Mouse (Mus musculus) ES-E14 (cell line): ENCODE measurements around the gene Nhsl1. TPM values are rescaled to one million over a fixed set of nuclear protein-coding genes. Genes with fewer than 3 reads are reported as not detected.

Experiments used
- DNase-seq: peaks from one replicate; pipeline ENCODE4 v3.0.0-alpha.2; 2013; ENCODE audit warnings: low read depth, low spot score
- H3K27ac ChIP-seq: 2 replicates; pipeline ENCODE4 v1.5.1; 2012; ENCODE audit warnings: low read depth, mild to moderate bottlenecking, low read length, moderate library complexity, mixed read lengths; ENCODE audit not compliant: poor library complexity, insufficient read depth, severe bottlenecking
- H3K36me3 ChIP-seq: 2 replicates; pipeline ENCODE4 v1.6.1; 2012; ENCODE audit warnings: mild to moderate bottlenecking, low read length, moderate library complexity, mixed read lengths; ENCODE audit not compliant: control insufficient read depth, poor library complexity, insufficient read depth, severe bottlenecking
- H3K4me1 ChIP-seq, 2 experiments: fragments of 150-350 bp in 1 of 2; sonication (generic) in 1 of 2; 2 replicates each; pipeline ENCODE4 v1.6.1; 2012; ENCODE audit warnings: low read length in 2 of 2, mild to moderate bottlenecking in 1 of 2, mixed read lengths in 1 of 2; ENCODE audit not compliant: control insufficient read depth in 2 of 2, insufficient read depth in 2 of 2, poor library complexity in 1 of 2
- H3K4me3 ChIP-seq, 2 experiments: fragments of 150-350 bp in 1 of 2; sonication (generic) in 1 of 2; 2 replicates each; pipeline ENCODE4 v1.5.1; 2012; ENCODE audit warnings: low read length in 2 of 2, low read depth in 1 of 2, mild to moderate bottlenecking in 1 of 2, mixed read lengths in 1 of 2; ENCODE audit not compliant: insufficient read depth in 1 of 2, poor library complexity in 1 of 2, severe bottlenecking in 1 of 2
- H3K9ac ChIP-seq: 2 replicates; pipeline ENCODE4 v1.6.1; 2012; ENCODE audit warnings: low read depth, mild to moderate bottlenecking, low read length, mixed read lengths; ENCODE audit not compliant: poor library complexity, insufficient read depth, severe bottlenecking
- H3K9me3 ChIP-seq: fragments of 150-350 bp; sonication (generic); 2 replicates; pipeline ENCODE4 v1.6.1; 2012; ENCODE audit warnings: low read depth, mild to moderate bottlenecking, low read length; ENCODE audit not compliant: control insufficient read depth, insufficient read depth
- CHD2 ChIP-seq: IDR thresholded peaks from 2 replicates; pipeline ENCODE4 v1.6.1; 2014; ENCODE audit warnings: mild to moderate bottlenecking, low read depth, low read length, inconsistent platforms
- HCFC1 ChIP-seq: IDR thresholded peaks from 2 replicates; pipeline ENCODE4 v1.6.1; 2012; ENCODE audit warnings: low read length, inconsistent platforms, borderline replicate concordance; ENCODE audit not compliant: insufficient read depth
- MAFK ChIP-seq: IDR thresholded peaks from 2 replicates; pipeline ENCODE4 v1.6.1; 2014; ENCODE audit warnings: mild to moderate bottlenecking, low read depth, low read length, inconsistent platforms; ENCODE audit not compliant: insufficient read depth
- ZC3H11A ChIP-seq: IDR thresholded peaks from 2 replicates; pipeline ENCODE4 v1.6.1; 2012; ENCODE audit warnings: low read depth, mild to moderate bottlenecking, inconsistent platforms, low read length, borderline replicate concordance
- ZNF384 ChIP-seq: IDR thresholded peaks from 2 replicates; pipeline ENCODE4 v1.6.1; 2012; ENCODE audit warnings: low read depth, low read length, inconsistent platforms
- in situ Hi-C, 2 experiments: fragments of 600-800 bp; cut with MboI; formaldehyde crosslinking; loops; one replicate each; pipeline ENCODE4 v1.15.1; 2025; ENCODE audit warnings: low sequenced_read_pairs in 2 of 2, inconsistent platforms in 1 of 2; ENCODE audit not compliant: unreplicated experiment in 2 of 2
- total RNA-seq: library from RNA; depleted of rRNA; stranded (reverse); fragments of 300-350 nt; gene quantifications from 2 replicates; pipeline ENCODE4 v1.2.3, GENCODE M21; 2012

Gene Nhsl1
- total RNA-seq, 1 experiment, result 7.7 TPM

- in situ Hi-C loops, result no loop called here
- H3K4me3 ChIP-seq, result no peak overlapping the region
- peaks cover under 1 to 4% of the 10 kb centered on the region in 2 experiments; a peak in 1 of 4 replicates for H3K4me1 ChIP-seq
- no peak for DNase-seq
- no peaks in the 10 kb centered on the region for H3K9me3 ChIP-seq
- H3K27ac ChIP-seq, result no peak overlapping the region
- TF ChIP-seq ZNF384 (no peak), CHD2 (no peak)
- H3K9ac ChIP-seq, result no peak overlapping the region
- no peaks in the 10 kb centered on the region for H3K36me3 ChIP-seq
These were observed 3.7 kb upstream of the Nhsl1 start for GRCm38 (mm10) chr10:18315071-18315470.

- in situ Hi-C loops, result no loop called here
- H3K9ac ChIP-seq, result no peak overlapping the region
- DNase-seq, result no peak
- H3K36me3 ChIP-seq, result no peaks in the 10 kb centered on the region
- H3K9me3 ChIP-seq, result no peaks in the 10 kb centered on the region
- H3K27ac ChIP-seq, result no peak overlapping the region
- no peak overlapping the region for H3K4me3 ChIP-seq
- H3K4me1 ChIP-seq, result peaks cover 4% of the 10 kb centered on the region in 2 experiments; a peak in 2 of 4 replicates
- TF ChIP-seq MAFK (no peak), CHD2 (no peak), ZNF384 (no peak), ZC3H11A (no peak), HCFC1 (no peak)
These were observed 1.3 kb upstream of the Nhsl1 start for GRCm38 (mm10) chr10:18317521-18317920.

- Histone ChIP-seq H3K9me3 (no peaks in the 10 kb centered on the region), H3K4me3 (peak overlapping the region; percentile 70 to 76)
- in situ Hi-C loops, result no loop called here
These were observed 547 bp upstream of the Nhsl1 start for GRCm38 (mm10) chr10:18317961-18318915.

GRCm38 (mm10) chr10:18319691-18320090, 906 bp downstream of the Nhsl1 start:
- Histone ChIP-seq H3K4me3 (peak overlapping the region; percentile 70 to 76; a peak in 3 of 4 replicates), H3K36me3 (no peaks in the 10 kb centered on the region), H3K9me3 (no peaks in the 10 kb centered on the region), H3K9ac (no peak overlapping the region), H3K27ac (no peak overlapping the region), H3K4me1 (peaks cover 4% of the 10 kb centered on the region in 2 experiments; a peak in 3 of 4 replicates)
- DNase-seq, result no peak
- TF ChIP-seq ZC3H11A (no peak), ZNF384 (no peak), MAFK (no peak), HCFC1 (no peak), CHD2 (no peak)
- in situ Hi-C loops, result no loop called here

More at GRCm38 (mm10) chr10:18317961-18318915, 547 bp upstream of the Nhsl1 start:
- Histone ChIP-seq H3K9ac (peak overlapping the region; percentile 73), H3K4me1 (peaks cover 4% of the 10 kb centered on the region in 2 experiments; a peak in 3 of 4 replicates), H3K36me3 (no peaks in the 10 kb centered on the region), H3K27ac (no peak overlapping the region)
- DNase-seq, result no peak
- TF ChIP-seq HCFC1 (no peak), ZC3H11A (no peak), ZNF384 (no peak), MAFK (no peak), CHD2 (no peak)
